Mouse (Mus musculus): ENCODE data around the gene Apba3.
A peak's percentile ranks its signal among the peaks of the same experiment; 100 is the strongest.

Apba3 gene

GRCm38 (mm10) chr10:81290698-81291460 is 24.1 kb downstream of the Apba3 start:
- no peak for DNase-seq (ENCODE audit: low spot score in 2 of 2)

GRCm38 (mm10) chr10:81291511-81292104 is 24.8 kb downstream of the Apba3 start, which contains the start of gene Tjp3:
Gene Tjp3, minus strand, starts transcription at chr10:81291581.
- no peak for DNase-seq (ENCODE audit: low spot score in 2 of 2)

- DNase-seq (ENCODE audit: low spot score in 2 of 2), result peak; percentile 98 to 99
These were observed 26.0 kb downstream of the Apba3 start, which contains the start of gene Pip5k1c for GRCm38 (mm10) chr10:81292554-81293333. Gene Pip5k1c, plus strand, starts transcription at chr10:81292963.

- no peak for DNase-seq (ENCODE audit: low spot score in 2 of 2)
These were observed 26.7 kb downstream of the Apba3 start for GRCm38 (mm10) chr10:81293334-81294030.

GRCm38 (mm10) chr10:81294442-81294841 is 27.7 kb downstream of the Apba3 start:
- no peak for DNase-seq (ENCODE audit: low spot score in 2 of 2)

GRCm38 (mm10) chr10:81295185-81295584 is 28.4 kb downstream of the Apba3 start:
- DNase-seq (ENCODE audit: low spot score in 2 of 2), result no peak

- DNase-seq (ENCODE audit: low spot score in 2 of 2), result no peak
These were observed 30.5 kb downstream of the Apba3 start for GRCm38 (mm10) chr10:81297246-81297645.

GRCm38 (mm10) chr10:81297845-81298244 is 31.1 kb downstream of the Apba3 start:
- DNase-seq (ENCODE audit: low spot score in 2 of 2), result no peak

GRCm38 (mm10) chr10:81298369-81299100 is 31.8 kb downstream of the Apba3 start:
- no peak for DNase-seq (ENCODE audit: low spot score in 2 of 2)

GRCm38 (mm10) chr10:81299585-81300351 is 33.0 kb downstream of the Apba3 start:
- no peak for DNase-seq (ENCODE audit: low spot score in 2 of 2)

- no peak for DNase-seq (ENCODE audit: low spot score in 2 of 2)
These were observed 33.7 kb downstream of the Apba3 start for GRCm38 (mm10) chr10:81300352-81300907.

- DNase-seq (ENCODE audit: low spot score in 2 of 2), result no peak
These were observed 34.6 kb downstream of the Apba3 start for GRCm38 (mm10) chr10:81301321-81301720.

GRCm38 (mm10) chr10:81302288-81302687 is 35.5 kb downstream of the Apba3 start:
- no peak for DNase-seq (ENCODE audit: low spot score in 2 of 2)

GRCm38 (mm10) chr10:81302781-81303218 is 36.0 kb downstream of the Apba3 start:
- DNase-seq (ENCODE audit: low spot score in 2 of 2), result no peak

GRCm38 (mm10) chr10:81303258-81303657 is 36.5 kb downstream of the Apba3 start:
- no peak for DNase-seq (ENCODE audit: low spot score in 2 of 2)

- DNase-seq (ENCODE audit: low spot score in 2 of 2), result no peak
These were observed 37.0 kb downstream of the Apba3 start for GRCm38 (mm10) chr10:81303761-81304160.

- no peak for DNase-seq (ENCODE audit: low spot score in 2 of 2)
These were observed 38.0 kb downstream of the Apba3 start for GRCm38 (mm10) chr10:81304597-81305238.

GRCm38 (mm10) chr10:81305663-81306062 is 38.9 kb downstream of the Apba3 start:
- DNase-seq (ENCODE audit: low spot score in 2 of 2), result no peak

GRCm38 (mm10) chr10:81306173-81306668 is 39.5 kb downstream of the Apba3 start:
- DNase-seq (ENCODE audit: low spot score in 2 of 2), result no peak
